Mouse (Mus musculus) stomach, embryonic 16.5 days (tissue): ENCODE results near the gene Acad11. TPM values are rescaled to one million over a fixed set of nuclear protein-coding genes. Genes with fewer than 3 reads are reported as not detected.

Source experiments
- ATAC-seq: fragments of 200-750 bp; cut with Nextera tagmentation; 2 replicates; pipeline ENCODE4 v1.8.0; 2017; ENCODE audit warnings: moderate number of reproducible peaks, moderate TSS enrichment; ENCODE audit not compliant: insufficient read depth, low FRiP score
- H3K27ac ChIP-seq: fragments of 300-500 bp; sonication (generic); 2 replicates; pipeline ENCODE4 v1.5.1; 2014; ENCODE audit warnings: low read length
- H3K27me3 ChIP-seq: fragments of 300-500 bp; sonication (generic); 2 replicates; pipeline ENCODE4 v1.6.1; 2014; ENCODE audit warnings: low read length, control low read depth, mixed read lengths; ENCODE audit not compliant: control insufficient read depth, insufficient read depth
- H3K36me3 ChIP-seq: fragments of 300-500 bp; sonication (generic); 2 replicates; pipeline ENCODE4 v1.6.1; 2014; ENCODE audit warnings: low read length; ENCODE audit not compliant: control insufficient read depth, insufficient read depth
- H3K4me1 ChIP-seq: fragments of 300-500 bp; sonication (generic); 2 replicates; pipeline ENCODE4 v1.6.1; 2014; ENCODE audit warnings: low read length, control low read depth, mixed read lengths; ENCODE audit not compliant: control insufficient read depth, insufficient read depth
- H3K4me2 ChIP-seq: fragments of 300-500 bp; sonication (generic); 2 replicates; pipeline ENCODE4 v1.6.1; 2014; ENCODE audit warnings: low read depth, low read length, mixed read lengths
- H3K4me3 ChIP-seq: fragments of 300-500 bp; sonication (generic); replicated peaks from 2 replicates; pipeline ENCODE4 v1.5.1; 2014; ENCODE audit warnings: mild to moderate bottlenecking, low read length
- H3K9ac ChIP-seq: fragments of 300-500 bp; sonication (generic); 2 replicates; pipeline ENCODE4 v1.6.1; 2014; ENCODE audit warnings: low read length
- H3K9me3 ChIP-seq: fragments of 300-500 bp; sonication (generic); replicated peaks from 2 replicates; pipeline ENCODE4 v1.6.1; 2016; ENCODE audit warnings: low read length, control low read depth; ENCODE audit not compliant: control insufficient read depth
- WGBS: fragments of 180-500 bp; shearing (Covaris S2); extraction: QIAGEN DNeasy Blood & Tissue Kit; methylation state at CpG from one replicate; pipeline ENCODE4 v1.1.7; 2014; 5-methylcytosine and 5-hydroxymethylcytosine counted together
- polyA plus RNA-seq: library from polyadenylated mRNA; unstranded; fragments of >200 nt; fragmentation: Nextera tagmentation; extraction: Ambion mirVana; gene quantifications from 2 replicates; pipeline ENCODE4 v1.2.1, GENCODE M21; 2015

Acad11 gene
- polyA plus RNA-seq, 1 experiment from 2014 or later = 17.5 TPM

- no peak overlapping the region for H3K4me2 ChIP-seq
- no peak for ATAC-seq
- no peak overlapping the region for H3K27ac ChIP-seq
- H3K9ac ChIP-seq = no peak overlapping the region
- H3K4me1 ChIP-seq = no peaks in the 10 kb centered on the region
- H3K4me3 ChIP-seq = no peak overlapping the region
- H3K27me3 ChIP-seq = no peaks in the 10 kb centered on the region
- 89% methylated on average over 5 of the region's 5 CpGs for WGBS
- H3K36me3 ChIP-seq = no peaks in the 10 kb centered on the region
- no peaks in the 10 kb centered on the region; the same call in 1 of the 2 replicates for H3K9me3 ChIP-seq
These were observed 46.0 kb downstream of the Acad11 start for GRCm38 (mm10) chr9:104109151-104109550.

DNA sequence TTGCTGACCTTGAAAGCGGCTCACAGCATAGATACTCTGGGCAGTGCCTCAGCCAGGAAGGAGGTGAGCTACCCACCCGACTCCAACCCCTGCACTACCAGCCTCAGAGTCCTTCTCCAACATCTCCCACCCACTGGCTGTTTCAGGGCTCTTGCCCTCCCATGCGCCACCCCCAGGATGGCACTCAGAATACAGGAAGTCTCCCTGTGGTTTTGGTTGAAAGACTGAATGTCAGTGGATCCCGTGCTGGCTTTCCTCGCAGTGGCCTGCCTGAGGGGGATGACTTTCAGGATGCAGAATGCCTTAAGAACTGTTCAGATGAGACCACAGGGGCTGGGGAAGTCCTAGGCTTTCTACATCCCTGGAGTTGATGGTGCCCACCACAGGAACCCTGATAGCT lies 59.9 kb downstream of the Acad11 start:
- no peak overlapping the region for H3K9ac ChIP-seq
- H3K27ac ChIP-seq = peak overlapping the region; percentile 20; the same call in 1 of the 2 replicates
- ATAC-seq = no peak
- no peaks in the 10 kb centered on the region for H3K36me3 ChIP-seq
- H3K27me3 ChIP-seq = no peaks in the 10 kb centered on the region
- no peak overlapping the region for H3K4me3 ChIP-seq
- 65% methylated on average over 5 of the region's 5 CpGs for WGBS
- H3K4me1 ChIP-seq = peaks cover 12% of the 10 kb centered on the region
- H3K4me2 ChIP-seq = no peak overlapping the region
- H3K9me3 ChIP-seq = no peaks in the 10 kb centered on the region

- no peak; the same call in 1 of the 2 replicates for ATAC-seq
- Histone ChIP-seq H3K4me2 (no peak overlapping the region), H3K4me3 (no peak overlapping the region), H3K27me3 (no peaks in the 10 kb centered on the region), H3K9ac (no peak overlapping the region), H3K4me1 (peaks cover 12% of the 10 kb centered on the region), H3K36me3 (no peaks in the 10 kb centered on the region), H3K9me3 (no peaks in the 10 kb centered on the region), H3K27ac (no peak overlapping the region)
- WGBS = 24% methylated on average over 5 of the region's 5 CpGs
These were observed 60.4 kb downstream of the Acad11 start for GRCm38 (mm10) chr9:104123622-104124021.

- peaks cover 18% of the 10 kb centered on the region for H3K4me1 ChIP-seq
- no peaks in the 10 kb centered on the region for H3K36me3 ChIP-seq
- no peaks in the 10 kb centered on the region for H3K27me3 ChIP-seq
- WGBS = 80% methylated on average over 3 of the region's 3 CpGs
- no peak for ATAC-seq
- 0 out of 2 replicates have a peak within 1 kb of the TSS, but pooled peaks have one; percentile 19 for H3K9ac ChIP-seq
- no peak within 1 kb of the TSS for H3K27ac ChIP-seq
- no peak within 1 kb of the TSS for H3K4me2 ChIP-seq
- H3K4me3 ChIP-seq = no peak within 1 kb of the TSS
- no peaks in the 10 kb centered on the region for H3K9me3 ChIP-seq
These were observed 63.7 kb downstream of the Acad11 start, which contains the start of gene Ackr4 for GRCm38 (mm10) chr9:104126833-104127232. Gene Ackr4 (minus strand): TSS chr9:104126933.

GRCm38 (mm10) chr9:104128110-104128509 lies 64.9 kb downstream of the Acad11 start:
- no peak for ATAC-seq
- WGBS = 78% methylated on average over 2 of the region's 2 CpGs
- peaks cover 16% of the 10 kb centered on the region for H3K4me1 ChIP-seq

DNA sequence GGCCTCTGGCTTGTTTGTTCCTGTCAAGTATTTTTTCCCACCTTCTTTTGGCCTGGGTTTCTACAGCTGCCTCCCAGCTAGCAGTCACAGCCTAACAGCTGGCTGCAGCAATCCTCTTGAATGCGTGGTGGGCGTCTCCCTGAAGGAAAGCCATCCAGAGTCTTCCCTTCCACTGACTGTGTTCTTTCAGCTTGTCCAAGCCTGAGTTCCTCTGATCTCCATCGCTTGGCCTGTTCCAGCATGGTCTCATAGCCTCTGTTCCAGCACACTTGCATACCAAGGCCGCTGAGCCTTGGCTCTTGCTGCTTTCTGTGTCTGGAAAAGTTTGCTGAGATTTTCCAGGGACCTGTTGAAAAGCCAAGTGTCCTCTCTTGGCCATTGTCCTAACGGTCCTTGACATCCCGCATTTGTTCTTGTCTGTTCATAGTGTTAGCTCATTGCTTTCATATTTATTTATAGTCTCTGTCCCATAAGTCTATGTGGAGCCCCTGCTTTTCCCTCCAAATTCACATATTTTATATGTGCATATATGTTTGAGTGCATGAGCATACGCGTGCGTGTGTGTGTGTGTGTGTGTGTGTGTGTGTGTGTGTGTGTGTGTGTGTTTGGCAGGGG lies 67.1 kb downstream of the Acad11 start:
- no peaks in the 10 kb centered on the region for H3K9me3 ChIP-seq
- ATAC-seq = peak; percentile 88
- H3K27me3 ChIP-seq = no peaks in the 10 kb centered on the region
- WGBS = 59% methylated on average over 9 of the region's 9 CpGs
- H3K4me1 ChIP-seq = peaks cover 6% of the 10 kb centered on the region; the same call in 1 of the 2 replicates
- H3K36me3 ChIP-seq = no peaks in the 10 kb centered on the region
- no peak overlapping the region for H3K4me2 ChIP-seq
- no peak overlapping the region for H3K9ac ChIP-seq
- no peak overlapping the region for H3K4me3 ChIP-seq
- H3K27ac ChIP-seq = peak overlapping the region; percentile 75; the same call in 1 of the 2 replicates

More at GRCm38 (mm10) chr9:104128110-104128509, 64.9 kb downstream of the Acad11 start:
- H3K9ac ChIP-seq = no peak overlapping the region
- no peaks in the 10 kb centered on the region for H3K9me3 ChIP-seq
- no peak overlapping the region for H3K4me3 ChIP-seq
- no peak overlapping the region for H3K4me2 ChIP-seq
- H3K36me3 ChIP-seq = no peaks in the 10 kb centered on the region
- no peak overlapping the region; the same call in 1 of the 2 replicates for H3K27ac ChIP-seq
- no peaks in the 10 kb centered on the region for H3K27me3 ChIP-seq

GRCm38 (mm10) chr9:104140351-104140750 lies 77.2 kb downstream of the Acad11 start:
- H3K9me3 ChIP-seq = no peaks in the 10 kb centered on the region
- no peak overlapping the region for H3K9ac ChIP-seq
- ATAC-seq = no peak
- no peaks in the 10 kb centered on the region for H3K4me1 ChIP-seq
- 83% methylated on average over 6 of the region's 6 CpGs for WGBS
- no peak overlapping the region for H3K27ac ChIP-seq
- H3K27me3 ChIP-seq = no peaks in the 10 kb centered on the region
- H3K36me3 ChIP-seq = no peaks in the 10 kb centered on the region
- no peak overlapping the region for H3K4me2 ChIP-seq
- no peak overlapping the region for H3K4me3 ChIP-seq

GRCm38 (mm10) chr9:104142805-104143204 lies 79.6 kb downstream of the Acad11 start:
- ATAC-seq = no peak
- WGBS = 63% methylated on average over 14 of the region's 14 CpGs

GRCm38 (mm10) chr9:104144314-104144996 lies 81.3 kb downstream of the Acad11 start:
- Histone ChIP-seq H3K9ac (no peak overlapping the region), H3K4me2 (no peak overlapping the region), H3K27me3 (no peaks in the 10 kb centered on the region), H3K4me3 (no peak overlapping the region), H3K4me1 (no peaks in the 10 kb centered on the region), H3K27ac (no peak overlapping the region), H3K36me3 (no peaks in the 10 kb centered on the region), H3K9me3 (no peaks in the 10 kb centered on the region)
- no peak for ATAC-seq
- WGBS = 84% methylated on average over 8 of the region's 8 CpGs

More at GRCm38 (mm10) chr9:104142805-104143204, 79.6 kb downstream of the Acad11 start:
- Histone ChIP-seq H3K27me3 (no peaks in the 10 kb centered on the region), H3K4me3 (no peak overlapping the region), H3K4me1 (no peaks in the 10 kb centered on the region), H3K4me2 (no peak overlapping the region), H3K9ac (no peak overlapping the region), H3K9me3 (no peaks in the 10 kb centered on the region), H3K27ac (no peak overlapping the region), H3K36me3 (no peaks in the 10 kb centered on the region)
